Mouse (Mus musculus) lung, adult 2 months (tissue): ENCODE data around the gene Fuca1.

Source experiments
- CTCF ChIP-seq: fragments of 200-500 bp; IDR thresholded peaks from 2 replicates; pipeline ENCODE4 v1.5.1; 2011; ENCODE audit warnings: mild to moderate bottlenecking, low read length, control low read depth; ENCODE audit not compliant: insufficient read depth
- POLR2A ChIP-seq: fragments of 200-500 bp; IDR thresholded peaks from 2 replicates; pipeline ENCODE4 v1.6.1; 2011; ENCODE audit warnings: low read depth, mild to moderate bottlenecking, control low read depth, low read length, borderline replicate concordance; ENCODE audit errors: extremely low read depth

- TF ChIP-seq POLR2A (no peak), CTCF (no peak)
Measured at GRCm38 (mm10) chr4:135970585-135970984, 50.0 kb downstream of the Fuca1 start.
